Mouse (Mus musculus): ENCODE measurements around the gene Elp6. TPM values are rescaled to one million over a fixed set of nuclear protein-coding genes. Genes with fewer than 3 reads are reported as not detected.
"Not testable (repeated sequence)": the region's sequence is repeated elsewhere in the genome, so short reads cannot be mapped to it uniquely, and the experiment has no call there.

Elp6 gene
- polyA plus RNA-seq, 1 experiment from 2014 or later = 22.9 TPM

GRCm38 (mm10) chr9:110322972-110323371 lies 18.0 kb downstream of the Elp6 start:
- no peaks in the 10 kb centered on the region for H3K27me3 ChIP-seq
- H3K9ac ChIP-seq = no peak overlapping the region
- H3K4me3 ChIP-seq = no peak overlapping the region
- peaks cover 37% of the 10 kb centered on the region for H3K36me3 ChIP-seq
- no peaks in the 10 kb centered on the region for H3K4me1 ChIP-seq
- no peak overlapping the region for H3K4me2 ChIP-seq
- H3K9me3 ChIP-seq = no peaks in the 10 kb centered on the region
- ATAC-seq (ENCODE audit: insufficient number of reproducible peaks, low FRiP score, low TSS enrichment, low read depth) = no peak
- H3K27ac ChIP-seq = no peak overlapping the region

- Histone ChIP-seq H3K36me3 (peaks cover 28% of the 10 kb centered on the region), H3K4me2 (no peak overlapping the region), H3K27ac (no peak overlapping the region), H3K27me3 (no peaks in the 10 kb centered on the region), H3K4me3 (no peak overlapping the region), H3K9me3 (no peaks in the 10 kb centered on the region), H3K9ac (no peak overlapping the region), H3K4me1 (no peaks in the 10 kb centered on the region)
- no peak for ATAC-seq (ENCODE audit: insufficient number of reproducible peaks, low FRiP score, low TSS enrichment, low read depth)
- WGBS = 86% methylated on average over 1 of the region's 1 CpGs
Measured at GRCm38 (mm10) chr9:110324181-110324580, 19.2 kb downstream of the Elp6 start.

- WGBS = 78% methylated on average over 2 of the region's 2 CpGs
Measured at GRCm38 (mm10) chr9:110328178-110328577, 23.2 kb downstream of the Elp6 start.

GRCm38 (mm10) chr9:110328946-110329630 lies 24.1 kb downstream of the Elp6 start:
- Histone ChIP-seq H3K27me3 (no peaks in the 10 kb centered on the region), H3K4me2 (no peak overlapping the region), H3K9ac (no peak overlapping the region), H3K27ac (no peak overlapping the region), H3K36me3 (no peaks in the 10 kb centered on the region), H3K4me3 (no peak overlapping the region), H3K9me3 (no peaks in the 10 kb centered on the region), H3K4me1 (peaks cover 5% of the 10 kb centered on the region)
- WGBS = 56% methylated on average over 5 of the region's 5 CpGs
- ATAC-seq (ENCODE audit: insufficient number of reproducible peaks, low FRiP score, low TSS enrichment, low read depth) = no peak

More at GRCm38 (mm10) chr9:110328178-110328577, 23.2 kb downstream of the Elp6 start:
- no peak overlapping the region for H3K4me2 ChIP-seq
- H3K9ac ChIP-seq = no peak overlapping the region
- peaks cover 2% of the 10 kb centered on the region; the same call in 1 of the 2 replicates for H3K4me1 ChIP-seq
- no peaks in the 10 kb centered on the region for H3K9me3 ChIP-seq
- no peak overlapping the region for H3K27ac ChIP-seq
- H3K27me3 ChIP-seq = no peaks in the 10 kb centered on the region
- H3K36me3 ChIP-seq = no peaks in the 10 kb centered on the region
- no peak overlapping the region for H3K4me3 ChIP-seq
- ATAC-seq (ENCODE audit: insufficient number of reproducible peaks, low FRiP score, low TSS enrichment, low read depth) = no peak

GRCm38 (mm10) chr9:110329655-110330054 lies 24.7 kb downstream of the Elp6 start:
- WGBS = 66% methylated on average over 21 of the region's 21 CpGs
- H3K27me3 ChIP-seq = no peaks in the 10 kb centered on the region
- ATAC-seq (ENCODE audit: insufficient number of reproducible peaks, low FRiP score, low TSS enrichment, low read depth) = no peak
- no peak overlapping the region for H3K9ac ChIP-seq
- no peaks in the 10 kb centered on the region for H3K9me3 ChIP-seq
- no peak overlapping the region for H3K4me2 ChIP-seq
- H3K4me3 ChIP-seq = no peak overlapping the region
- H3K27ac ChIP-seq = no peak overlapping the region
- no peaks in the 10 kb centered on the region for H3K36me3 ChIP-seq
- H3K4me1 ChIP-seq = peaks cover 10% of the 10 kb centered on the region

- Histone ChIP-seq H3K27ac (no peak overlapping the region), H3K36me3 (no peaks in the 10 kb centered on the region), H3K27me3 (no peaks in the 10 kb centered on the region), H3K4me2 (no peak overlapping the region), H3K4me1 (peaks cover 14% of the 10 kb centered on the region), H3K9ac (no peak overlapping the region), H3K9me3 (no peaks in the 10 kb centered on the region), H3K4me3 (no peak overlapping the region)
- ATAC-seq (ENCODE audit: insufficient number of reproducible peaks, low FRiP score, low TSS enrichment, low read depth) = no peak
- whole genome bisulfite sequencing = 32% methylated on average over 6 of the region's 6 CpGs
Measured at GRCm38 (mm10) chr9:110330341-110330740, 25.4 kb downstream of the Elp6 start.

- WGBS = 81% methylated on average over 5 of the region's 5 CpGs
- H3K9ac ChIP-seq; H3K4me2 ChIP-seq; H3K36me3 ChIP-seq; H3K27me3 ChIP-seq; H3K27ac ChIP-seq; ATAC-seq (ENCODE audit: insufficient number of reproducible peaks, low FRiP score, low TSS enrichment, low read depth); H3K4me3 ChIP-seq; H3K9me3 ChIP-seq: not testable (repeated sequence)
- peaks cover 14% of the 10 kb centered on the region for H3K4me1 ChIP-seq
Measured at GRCm38 (mm10) chr9:110330913-110331312, 25.9 kb downstream of the Elp6 start.

GRCm38 (mm10) chr9:110333135-110333895 lies 28.3 kb downstream of the Elp6 start, which contains the start of gene Scap:
Scap (plus strand) TSS chr9:110333288.
- Histone ChIP-seq H3K36me3 (no peaks in the 10 kb centered on the region), H3K4me2 (peak within 1 kb of the TSS; percentile 76), H3K9me3 (no peaks in the 10 kb centered on the region), H3K9ac (peak within 1 kb of the TSS; percentile 67), H3K27me3 (no peaks in the 10 kb centered on the region), H3K4me3 (peak within 1 kb of the TSS; percentile 93), H3K4me1 (peaks cover 16% of the 10 kb centered on the region), H3K27ac (peak within 1 kb of the TSS; percentile 33; the same call in 1 of the 2 replicates)
- WGBS = under 1% methylated on average over 64 of the region's 78 CpGs
- ATAC-seq (ENCODE audit: insufficient number of reproducible peaks, low FRiP score, low TSS enrichment, low read depth) = peak; percentile 88

- Histone ChIP-seq H3K27me3 (no peaks in the 10 kb centered on the region), H3K4me1 (peaks cover 16% of the 10 kb centered on the region), H3K4me2 (peak overlapping the region; percentile 76), H3K27ac (no peak overlapping the region), H3K9me3 (no peaks in the 10 kb centered on the region), H3K36me3 (no peaks in the 10 kb centered on the region), H3K9ac (peak overlapping the region; percentile 67), H3K4me3 (peak overlapping the region; percentile 93)
- ATAC-seq (ENCODE audit: insufficient number of reproducible peaks, low FRiP score, low TSS enrichment, low read depth) = no peak
- WGBS = 10% methylated on average over 12 of the region's 12 CpGs
Measured at GRCm38 (mm10) chr9:110333896-110334259, 28.9 kb downstream of the Elp6 start.

- no peak for ATAC-seq (ENCODE audit: insufficient number of reproducible peaks, low FRiP score, low TSS enrichment, low read depth)
- WGBS = 56% methylated on average over 8 of the region's 8 CpGs
- H3K4me2 ChIP-seq = no peak overlapping the region
- H3K9me3 ChIP-seq = no peaks in the 10 kb centered on the region
- no peak overlapping the region for H3K4me3 ChIP-seq
- H3K27ac ChIP-seq = no peak overlapping the region
- no peak overlapping the region for H3K9ac ChIP-seq
- H3K27me3 ChIP-seq = no peaks in the 10 kb centered on the region
- H3K36me3 ChIP-seq = no peaks in the 10 kb centered on the region
- peaks cover 14% of the 10 kb centered on the region for H3K4me1 ChIP-seq
Measured at GRCm38 (mm10) chr9:110334849-110335248, 29.9 kb downstream of the Elp6 start.

GRCm38 (mm10) chr9:110340037-110340750 lies 35.2 kb downstream of the Elp6 start:
- H3K4me1 ChIP-seq = peaks cover 5% of the 10 kb centered on the region; the same call in 1 of the 2 replicates
- H3K4me3 ChIP-seq = no peak overlapping the region
- ATAC-seq (ENCODE audit: insufficient number of reproducible peaks, low FRiP score, low TSS enrichment, low read depth) = no peak
- H3K9ac ChIP-seq = no peak overlapping the region
- H3K27ac ChIP-seq = no peak overlapping the region
- no peak overlapping the region for H3K4me2 ChIP-seq
- H3K36me3 ChIP-seq = no peaks in the 10 kb centered on the region
- H3K9me3 ChIP-seq = no peaks in the 10 kb centered on the region
- H3K27me3 ChIP-seq = no peaks in the 10 kb centered on the region
- 83% methylated on average over 5 of the region's 5 CpGs for WGBS

- Histone ChIP-seq H3K4me2 (no peak overlapping the region), H3K27me3 (no peaks in the 10 kb centered on the region), H3K4me3 (no peak overlapping the region), H3K36me3 (no peaks in the 10 kb centered on the region), H3K27ac (no peak overlapping the region), H3K4me1 (peaks cover 10% of the 10 kb centered on the region; the same call in 1 of the 2 replicates), H3K9me3 (no peaks in the 10 kb centered on the region), H3K9ac (no peak overlapping the region)
- 76% methylated on average over 8 of the region's 8 CpGs for WGBS
- no peak for ATAC-seq (ENCODE audit: insufficient number of reproducible peaks, low FRiP score, low TSS enrichment, low read depth)
Measured at GRCm38 (mm10) chr9:110342008-110342407, 37.0 kb downstream of the Elp6 start.

Measured in limb, embryonic 15.5 days (tissue).